Mouse (Mus musculus) layer of hippocampus, adult 9-10 months (tissue): ENCODE data around the gene Agbl3.

ENCODE experiments used
- DNase-seq: peaks from one replicate; pipeline ENCODE4 v3.0.0; 2022; ENCODE audit warnings: low spot score

Agbl3 gene

DNA sequence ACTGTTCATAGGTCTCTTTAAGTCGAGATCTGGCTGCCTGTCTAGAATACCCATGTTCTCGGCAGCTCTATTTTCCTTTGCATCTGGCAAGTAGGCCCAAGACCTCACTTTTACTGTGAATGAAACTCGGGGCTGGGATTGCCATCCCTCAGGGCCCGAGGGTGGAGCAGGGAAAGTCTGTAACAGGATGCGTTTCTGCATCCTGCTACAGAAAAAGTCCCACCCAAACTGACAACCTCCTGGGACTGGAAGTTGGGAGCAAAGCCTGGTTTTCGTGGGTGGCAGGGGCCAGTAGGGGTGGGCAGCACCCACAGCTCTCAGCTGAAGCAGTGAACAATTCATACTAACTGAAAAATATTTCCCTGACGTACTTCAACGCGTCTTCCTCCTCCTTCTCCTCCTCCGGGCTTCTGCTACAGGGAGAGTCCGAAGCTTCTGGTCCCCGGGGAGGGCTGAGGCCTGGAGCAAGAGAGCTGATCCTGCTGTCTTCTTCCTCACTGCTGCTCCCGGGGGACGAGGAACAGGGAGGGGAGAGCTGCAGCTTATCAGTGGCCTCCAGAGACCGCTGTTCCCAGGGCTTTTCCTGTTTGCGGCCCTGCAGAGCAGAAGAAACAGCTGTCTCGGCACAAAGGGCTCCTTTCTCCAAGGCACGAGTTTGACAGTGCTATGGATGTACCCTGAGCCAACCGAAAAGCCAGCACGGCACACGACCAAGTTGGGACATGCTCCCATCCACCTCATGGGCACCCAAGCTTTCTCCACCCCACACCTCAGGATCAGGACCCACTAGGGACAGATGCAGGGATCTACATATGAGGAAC, 94.1 kb downstream of the Agbl3 start:
- no peak for DNase-seq

GRCm38 (mm10) chr6:34875268-34875761, 95.1 kb downstream of the Agbl3 start:
- no peak for DNase-seq

GRCm38 (mm10) chr6:34875966-34876834, 96.0 kb downstream of the Agbl3 start:
- DNase-seq: no peak

DNA sequence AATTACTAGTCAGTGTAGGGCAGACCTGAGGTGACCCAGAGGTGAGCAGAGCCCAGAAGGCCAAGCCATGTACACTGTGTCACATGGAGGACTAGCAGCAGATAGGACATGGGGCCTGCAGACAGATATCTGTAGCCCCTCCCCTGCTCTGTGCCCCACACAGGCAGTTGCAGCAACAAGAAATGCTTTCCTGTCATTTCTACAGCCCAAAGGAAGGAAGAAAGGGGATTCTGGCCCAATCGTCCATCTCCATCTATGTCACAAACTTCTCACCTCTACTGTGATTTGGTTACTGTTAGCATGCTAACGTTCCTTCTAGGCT, 96.6 kb downstream of the Agbl3 start:
- DNase-seq: no peak

DNA sequence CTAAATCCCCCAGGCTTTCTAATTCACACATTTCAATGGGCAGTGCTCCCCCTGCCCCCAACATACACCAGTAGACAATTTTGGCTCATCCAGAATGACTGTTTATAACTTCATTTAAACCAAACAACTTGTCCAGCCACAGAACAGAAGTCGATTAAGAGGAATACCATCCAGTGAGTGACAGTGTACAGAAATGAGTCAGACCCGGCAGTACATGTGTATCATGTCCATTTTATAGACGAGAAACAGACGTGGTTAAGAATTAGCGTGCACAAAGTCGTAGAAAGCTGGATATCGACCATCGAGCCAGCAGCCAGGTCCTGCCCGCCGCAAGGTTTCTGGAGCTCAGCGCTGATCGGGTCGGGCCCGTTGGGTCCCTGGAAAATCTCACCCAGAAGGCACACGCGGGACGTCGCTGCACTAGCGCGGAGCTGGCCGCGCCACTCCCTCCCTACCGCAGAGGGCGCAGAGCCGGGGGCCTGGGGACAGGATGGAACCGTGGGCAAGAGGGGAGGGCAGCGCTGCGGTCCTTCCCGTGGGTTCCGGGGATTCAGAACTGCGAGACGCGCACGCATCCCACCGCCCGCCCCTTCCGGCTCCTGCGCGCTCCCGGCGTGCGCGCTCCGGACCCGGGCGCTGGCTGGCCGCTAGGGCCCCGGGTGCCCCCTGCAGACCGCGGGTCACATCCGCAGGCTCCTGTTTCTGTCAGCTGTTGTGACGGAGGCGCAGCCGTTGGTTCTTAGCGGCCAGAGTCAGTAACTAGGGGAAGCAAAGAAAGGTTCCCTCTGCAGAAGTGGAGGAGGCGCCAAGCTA, 97.5 kb downstream of the Agbl3 start, which contains the start of gene Cyren:
Gene Cyren (minus strand): TSS at position 552 of the 813 bp plus-strand sequence.
- DNase-seq: peak; percentile 47

- no peak for DNase-seq
Measured at GRCm38 (mm10) chr6:34879101-34879740, 99.0 kb downstream of the Agbl3 start.

DNA sequence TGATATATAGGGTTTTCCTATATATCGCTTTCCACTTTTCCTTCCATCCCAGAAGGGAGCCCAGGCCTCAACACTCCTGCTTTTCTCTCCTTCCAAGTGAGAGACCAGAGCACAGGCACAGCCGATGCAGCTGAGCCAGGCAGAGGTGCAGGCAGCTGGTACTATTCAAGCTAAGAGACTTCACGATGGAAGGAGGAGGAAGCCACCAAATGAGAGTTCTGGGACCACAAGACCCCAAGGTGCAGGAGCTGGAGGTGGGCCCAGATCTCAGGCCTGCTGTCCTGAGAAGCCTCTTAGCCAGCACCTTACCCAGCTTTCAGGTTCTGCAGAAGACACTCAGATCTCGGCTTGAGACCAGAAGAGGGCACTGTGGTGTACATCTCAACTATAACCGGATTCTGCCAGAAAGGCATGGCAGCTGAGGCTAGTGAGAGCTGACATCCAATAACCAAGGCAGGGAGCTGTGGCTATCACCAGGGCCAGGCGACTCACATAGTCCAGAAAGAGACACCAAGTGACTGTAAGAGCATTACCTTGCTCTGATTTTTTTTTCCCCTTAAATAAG, 99.8 kb downstream of the Agbl3 start:
- no peak for DNase-seq

DNA sequence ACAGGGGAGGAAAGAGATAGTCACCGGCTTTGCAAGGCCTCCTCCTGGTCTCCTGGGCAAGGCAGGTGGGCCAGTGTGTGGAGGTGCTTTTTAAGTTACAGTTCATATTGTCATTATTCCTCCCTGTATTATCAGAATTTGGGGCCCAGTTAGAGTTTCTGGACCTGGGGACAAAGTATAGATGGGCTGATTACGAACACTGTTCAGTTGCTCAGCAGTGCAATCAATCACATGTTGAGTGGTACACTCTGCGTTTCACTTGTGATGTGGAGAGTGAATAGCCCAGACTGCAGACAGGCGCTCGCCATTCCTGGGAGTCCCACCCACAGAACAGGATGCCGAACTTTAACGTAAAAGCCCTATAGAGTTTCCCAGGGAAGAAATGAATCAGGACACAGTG, 104.5 kb downstream of the Agbl3 start:
- no peak for DNase-seq

GRCm38 (mm10) chr6:34887131-34887850, 107.1 kb downstream of the Agbl3 start:
- no peak for DNase-seq

DNA sequence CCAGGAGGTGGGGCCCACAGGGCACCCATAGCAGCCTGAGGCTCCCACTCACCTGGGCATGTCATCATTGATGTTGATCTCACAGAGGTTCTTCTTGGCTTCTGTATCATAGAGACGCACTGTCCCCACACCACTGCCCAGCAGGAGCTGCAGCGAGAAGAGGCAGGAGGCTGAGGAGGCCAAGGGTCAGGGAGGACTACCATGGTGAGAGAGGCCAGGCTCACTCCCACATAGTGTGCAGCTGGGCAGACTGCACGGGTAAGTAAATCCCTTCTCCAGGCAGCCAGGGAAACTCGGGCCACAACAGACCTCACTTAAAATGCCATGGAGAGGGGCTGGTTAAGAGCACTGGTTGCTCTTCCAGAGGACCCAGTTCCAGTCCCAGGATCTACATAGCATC, 109.0 kb downstream of the Agbl3 start:
- DNase-seq: no peak

DNA sequence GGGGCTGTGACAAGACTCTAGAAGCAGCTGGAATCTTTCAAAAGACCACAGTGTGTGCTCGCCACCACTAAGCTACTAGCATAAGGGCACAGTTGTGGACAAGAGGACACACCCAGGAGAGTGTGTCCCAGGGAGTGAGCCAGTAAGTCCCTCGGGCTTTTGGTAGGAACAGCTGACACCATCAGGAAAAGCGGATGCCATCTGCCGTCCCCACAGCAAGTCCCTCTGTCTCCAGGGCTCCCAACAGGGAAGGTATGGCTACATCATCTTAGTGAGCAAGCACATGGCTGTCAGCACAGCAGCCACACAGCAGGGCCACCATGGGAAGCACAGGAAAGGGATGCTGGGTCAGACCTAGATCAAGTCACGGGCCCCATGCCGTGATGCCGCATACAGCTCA, 115.3 kb downstream of the Agbl3 start:
- DNase-seq: no peak

DNA sequence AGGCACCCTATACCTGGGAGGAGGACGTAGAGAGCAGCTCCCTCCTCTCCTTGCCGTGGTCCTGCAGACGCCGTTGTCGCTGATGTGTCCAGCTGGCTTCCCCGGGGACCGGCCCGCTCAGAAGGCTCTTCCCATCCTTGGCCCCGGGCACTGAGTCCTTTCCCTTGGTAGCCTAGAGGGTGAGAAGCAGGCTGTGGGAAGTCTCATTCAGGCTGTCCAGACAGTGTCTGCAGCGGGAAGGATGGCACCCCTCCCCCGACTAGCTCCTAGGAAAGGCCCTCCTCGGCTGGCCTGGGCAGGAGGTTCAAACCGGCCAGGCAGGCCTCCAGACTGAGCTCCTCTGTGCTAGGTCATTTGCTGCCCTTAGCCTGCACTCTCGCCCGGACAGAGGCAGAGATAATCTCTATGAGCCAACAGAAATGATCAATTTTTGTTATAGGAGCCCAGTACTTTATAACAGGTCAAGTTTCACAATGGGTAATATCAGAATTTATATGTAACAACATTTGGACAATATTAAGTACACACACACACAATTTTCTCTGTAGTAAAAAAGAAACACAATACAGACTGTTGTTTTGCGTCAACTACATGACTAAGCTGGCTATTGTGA, 116.0 kb downstream of the Agbl3 start:
- no peak for DNase-seq

GRCm38 (mm10) chr6:34899127-34899526, 118.9 kb downstream of the Agbl3 start:
- no peak for DNase-seq

DNA sequence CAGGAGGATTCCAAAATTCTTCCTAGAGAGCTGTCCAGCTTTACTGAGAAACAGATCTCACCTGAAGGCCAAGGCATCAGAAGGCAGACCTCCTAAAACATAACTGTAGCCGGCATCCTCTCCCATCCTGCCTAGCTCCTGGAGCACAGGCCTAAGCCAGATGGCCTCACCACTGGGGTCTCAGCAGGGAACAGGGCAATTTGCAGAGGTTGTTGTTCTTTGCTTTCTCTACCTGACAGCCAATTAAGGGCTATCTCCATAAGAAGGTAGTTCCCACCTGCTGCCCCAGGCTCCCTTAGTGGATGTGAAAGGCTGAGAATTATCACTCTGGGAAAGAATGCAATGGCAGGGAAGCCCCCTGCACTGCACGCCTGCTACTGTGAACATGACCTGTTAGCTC, 120.8 kb downstream of the Agbl3 start:
- DNase-seq: no peak

DNA sequence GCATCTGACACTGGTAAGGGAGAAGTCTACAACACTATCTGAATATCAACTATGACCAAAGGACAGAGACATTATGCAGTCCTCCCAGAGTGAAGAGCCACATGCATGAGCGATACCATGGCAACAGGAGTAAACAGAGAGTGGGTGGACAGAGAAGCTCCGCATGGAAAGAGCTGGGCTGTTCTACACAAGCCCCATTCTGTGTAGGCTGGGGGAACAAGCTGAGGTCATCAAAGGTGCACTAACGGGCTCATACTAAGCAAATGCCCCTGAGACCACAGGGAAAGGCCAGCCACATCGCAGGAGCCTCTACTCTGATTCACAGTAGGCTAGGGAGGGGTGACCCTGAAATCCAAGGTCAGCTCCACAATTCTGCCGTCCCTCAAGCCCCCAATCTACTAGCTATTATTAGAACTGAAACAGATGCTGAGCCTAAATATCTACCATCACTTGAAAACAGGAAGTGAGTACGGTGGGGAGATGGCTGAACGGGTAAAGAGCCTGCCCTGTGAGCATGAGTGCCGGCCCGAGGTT, 121.7 kb downstream of the Agbl3 start:
- no peak for DNase-seq

DNA sequence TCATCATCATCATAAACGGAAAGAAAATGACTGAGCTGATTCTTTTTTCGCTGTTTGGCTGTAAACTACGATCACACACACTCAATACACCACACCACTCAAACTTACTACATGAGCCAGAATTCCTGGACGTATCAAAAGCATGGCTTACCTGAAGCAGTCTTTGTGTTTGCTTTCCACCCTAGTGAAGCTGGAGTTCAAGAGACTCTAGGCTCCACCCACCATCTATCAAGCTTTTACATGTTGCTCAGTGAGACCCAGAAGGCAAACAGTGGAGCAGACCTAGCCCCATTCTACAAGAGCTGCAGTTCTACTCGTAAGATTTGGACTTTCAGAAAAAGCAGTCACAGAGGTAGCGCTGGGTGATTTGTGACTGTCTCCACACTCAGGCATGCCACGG, 122.3 kb downstream of the Agbl3 start:
- DNase-seq: no peak

DNA sequence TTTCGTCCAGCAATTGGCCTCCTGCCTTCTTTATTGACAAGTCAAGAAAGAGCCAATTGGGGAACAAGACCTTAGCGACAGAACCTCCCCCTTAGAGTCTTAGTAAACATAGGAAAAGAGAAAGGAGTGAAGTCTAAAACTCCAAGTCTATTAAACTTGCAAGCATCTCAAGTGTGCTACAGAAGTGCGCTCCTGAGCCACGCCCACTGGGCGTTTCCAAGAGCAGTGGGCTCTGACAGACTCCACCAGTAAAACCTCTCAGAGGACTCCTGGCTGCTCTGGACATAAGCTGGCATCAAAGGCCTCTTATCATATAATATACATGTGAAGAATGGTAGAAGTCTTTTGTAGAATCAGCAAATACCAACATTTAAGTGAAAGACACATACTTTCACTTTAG, 123.2 kb downstream of the Agbl3 start:
- no peak for DNase-seq

DNA sequence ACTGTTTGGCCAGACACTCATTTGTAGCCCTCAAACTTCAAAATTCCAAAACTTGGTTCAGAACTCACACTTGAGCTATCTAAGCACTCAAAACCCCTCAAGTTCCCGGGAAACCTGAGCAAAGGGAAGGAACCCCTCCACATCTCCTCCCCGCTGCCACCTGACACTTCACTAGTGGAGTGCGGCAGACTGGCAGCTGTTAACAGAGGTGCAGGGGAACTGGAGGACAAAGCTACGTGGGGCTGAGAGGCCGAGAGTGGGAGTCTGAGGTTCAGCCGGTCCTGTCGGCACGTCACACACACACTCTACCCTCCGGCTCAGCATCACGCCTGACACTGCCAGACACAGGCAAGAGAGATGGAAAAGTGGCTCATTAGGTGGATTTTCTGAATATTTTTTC, 123.6 kb downstream of the Agbl3 start:
- no peak for DNase-seq

DNA sequence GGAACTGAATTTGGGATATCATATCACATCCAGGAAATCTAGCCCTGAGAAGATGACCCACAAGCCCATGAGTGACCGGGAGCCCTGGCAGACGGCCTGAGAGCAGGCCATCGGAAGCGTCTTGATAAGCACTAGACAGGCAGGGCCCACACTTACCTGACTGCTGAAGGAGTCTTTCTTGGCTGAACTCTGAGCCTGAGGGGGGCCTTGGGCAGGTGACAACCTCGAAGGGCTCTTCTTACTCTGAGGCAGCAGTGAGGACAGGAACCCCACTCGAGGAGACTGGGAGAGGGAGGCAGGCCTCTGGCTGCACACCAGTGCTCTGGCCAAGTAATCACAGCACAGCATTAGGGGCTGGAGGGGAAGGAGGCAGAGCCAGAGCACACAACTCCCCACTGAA, 124.1 kb downstream of the Agbl3 start:
- no peak for DNase-seq

- no peak for DNase-seq
Measured at GRCm38 (mm10) chr6:34906125-34906524, 125.9 kb downstream of the Agbl3 start.
